Mouse (Mus musculus): ENCODE results near the gene Vmn1r188. TPM values are rescaled to one million over a fixed set of nuclear protein-coding genes. Genes with fewer than 3 reads are reported as not detected.
A peak's percentile ranks its signal among the peaks of the same experiment; 100 is the strongest.
"Not testable (repeated sequence)": the region's sequence is repeated elsewhere in the genome, so short reads cannot be mapped to it uniquely, and the experiment has no call there.

Vmn1r188 gene
- polyA plus RNA-seq, 1 experiment from 2014 or later = not detected

DNA sequence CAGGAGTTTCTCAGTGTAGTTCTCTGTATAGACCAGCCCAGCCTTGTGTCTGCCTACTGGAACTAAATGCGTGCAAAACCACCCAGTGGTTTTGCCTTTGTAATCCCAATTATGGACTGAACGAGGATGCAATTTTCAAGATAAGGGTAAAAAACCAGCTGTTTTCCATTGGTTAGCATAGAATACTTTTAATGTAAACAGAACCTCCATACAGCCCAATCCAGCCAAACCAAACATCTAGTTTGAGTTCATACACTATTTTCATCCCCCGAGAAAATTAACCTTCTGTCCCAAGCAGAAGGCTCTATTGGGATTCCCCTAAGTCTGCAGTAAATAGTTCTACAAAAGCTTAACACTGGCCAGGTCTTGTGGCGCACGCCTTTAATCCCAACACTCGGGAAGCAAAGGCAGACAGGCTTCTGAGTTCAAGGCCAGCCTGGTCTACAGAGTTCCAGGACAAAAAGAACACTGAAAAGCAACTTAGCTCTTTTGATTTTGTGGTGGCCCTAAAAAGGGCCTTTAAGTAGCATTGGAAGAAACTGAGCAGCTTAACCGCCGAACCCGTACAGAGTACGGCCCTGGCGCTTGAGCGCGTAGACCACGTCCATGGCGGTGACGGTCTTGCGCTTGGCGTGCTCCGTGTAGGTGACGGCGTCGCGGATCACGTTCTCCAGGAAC lies 43.6 kb upstream of the Vmn1r188 start:
- ChIA-PET CTCF (no interaction called here), POLR2A (interaction anchor here (0.5 kb wide), 1 partner anchor 71 kb away, joined by 3 read pairs; no protein-coding TSS in a partner anchor)
- in situ Hi-C loops (cut with MboI; ENCODE audit: low pct_unique_long_range_greater_than_20kb) = loop anchor here (5.0 to 25.0 kb wide), 4 partner anchors 328 to 1492 kb away; partner anchors contain the start of genes Hist1h2af, Hist1h4h and Zkscan3
- TF ChIP-seq CTCF (IDR thresholded peaks at IDR 0.05) = no peak
- H3K27me3 ChIP-seq = no peaks in the 10 kb centered on the region
- ATAC-seq (peak; percentile 1), DNase-seq (ENCODE audit: low read depth, low spot score) (no peak)

DNA sequence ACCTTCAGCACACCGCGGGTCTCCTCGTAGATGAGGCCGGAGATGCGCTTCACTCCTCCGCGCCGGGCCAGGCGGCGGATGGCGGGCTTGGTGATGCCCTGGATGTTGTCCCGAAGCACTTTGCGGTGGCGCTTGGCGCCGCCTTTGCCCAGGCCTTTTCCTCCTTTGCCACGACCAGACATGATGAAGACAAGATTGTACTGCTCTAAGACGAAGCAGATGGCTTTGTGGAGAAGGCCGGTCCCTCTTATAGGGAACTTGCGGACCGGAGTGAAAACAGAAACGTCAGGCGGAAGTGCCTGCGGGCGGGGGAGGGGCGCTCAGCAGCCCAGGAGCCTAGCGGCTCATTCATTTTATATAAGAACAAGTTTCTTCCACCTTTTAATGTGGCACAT lies 43.1 kb upstream of the Vmn1r188 start, which contains the start of gene Hist1h4i:
Gene Hist1h4i, minus strand, starts transcription at position 221 of the 395 bp plus-strand sequence.
- CTCF ChIA-PET = not testable (repeated sequence)
- in situ Hi-C loops (cut with MboI; ENCODE audit: low pct_unique_long_range_greater_than_20kb) = loop anchor here (5.0 to 25.0 kb wide), 4 partner anchors 329 to 1491 kb away; partner anchors contain the start of genes Hist1h2af, Hist1h4h and Zkscan3
- ATAC-seq = peak; percentile 49

DNA sequence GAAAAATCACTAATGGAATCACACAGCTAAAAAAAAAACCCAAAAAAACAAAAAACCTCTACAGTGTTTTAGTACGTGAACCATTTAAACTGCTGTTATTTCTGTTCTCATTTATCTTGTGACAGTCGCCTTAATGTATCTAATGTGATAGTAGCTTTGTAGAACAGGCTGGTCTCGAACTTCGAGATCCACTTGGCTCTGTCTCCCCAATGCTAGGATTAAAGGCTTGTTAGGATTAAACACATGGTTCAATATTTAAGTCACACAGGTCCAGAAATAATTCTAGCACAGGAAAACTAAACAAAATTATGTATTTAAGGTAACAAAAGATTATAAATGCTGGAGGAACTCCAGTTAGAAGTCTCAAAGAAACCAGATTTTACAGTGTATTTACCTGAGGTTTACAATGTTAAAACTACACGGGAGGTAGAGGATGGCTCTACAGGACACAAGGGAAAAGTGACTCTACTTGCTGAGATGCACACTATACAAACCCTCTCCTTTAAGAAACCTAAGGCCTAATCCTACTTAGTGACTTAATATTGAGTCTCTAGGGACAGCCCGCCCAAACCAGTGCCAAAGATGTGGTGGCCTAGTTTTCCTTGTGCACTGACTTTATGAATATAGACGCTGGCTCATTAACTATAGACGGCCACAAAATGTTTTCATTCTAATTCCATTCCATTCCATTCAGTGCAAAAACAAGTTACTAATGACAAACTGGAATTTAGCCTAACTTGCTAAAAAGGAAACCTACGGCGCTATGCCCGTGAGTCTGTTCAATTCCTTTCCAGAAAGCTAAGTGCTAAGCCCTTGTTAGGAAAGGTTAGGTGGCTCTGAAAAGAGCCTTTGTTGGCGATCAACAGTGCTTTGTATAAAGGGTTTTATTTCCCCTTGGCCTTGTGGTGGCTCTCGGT lies 42.3 kb upstream of the Vmn1r188 start:
- H3K27me3 ChIP-seq = no peaks in the 10 kb centered on the region
- no peak for DNase-seq (ENCODE audit: low read depth, low spot score)
- ChIA-PET POLR2A (interaction anchor here (0.5 to 0.6 kb wide), 2 partner anchors 11 to 290 kb away, joined by 4 read pairs; no protein-coding TSS in a partner anchor), CTCF (no interaction called here)
- no peak for TF ChIP-seq CTCF (IDR thresholded peaks at IDR 0.05)
- in situ Hi-C loops (cut with MboI; ENCODE audit: low pct_unique_long_range_greater_than_20kb) = loop anchor here (5.0 to 25.0 kb wide), 4 partner anchors 330 to 1490 kb away; partner anchors contain the start of genes Hist1h2af, Hist1h4h and Zkscan3
- no peak for ATAC-seq

More for the DNA sequence above, 43.1 kb upstream of the Vmn1r188 start, which contains the start of gene Hist1h4i:
- POLR2A ChIA-PET; H3K27me3 ChIP-seq; DNase-seq (ENCODE audit: low read depth, low spot score): not testable (repeated sequence)

DNA sequence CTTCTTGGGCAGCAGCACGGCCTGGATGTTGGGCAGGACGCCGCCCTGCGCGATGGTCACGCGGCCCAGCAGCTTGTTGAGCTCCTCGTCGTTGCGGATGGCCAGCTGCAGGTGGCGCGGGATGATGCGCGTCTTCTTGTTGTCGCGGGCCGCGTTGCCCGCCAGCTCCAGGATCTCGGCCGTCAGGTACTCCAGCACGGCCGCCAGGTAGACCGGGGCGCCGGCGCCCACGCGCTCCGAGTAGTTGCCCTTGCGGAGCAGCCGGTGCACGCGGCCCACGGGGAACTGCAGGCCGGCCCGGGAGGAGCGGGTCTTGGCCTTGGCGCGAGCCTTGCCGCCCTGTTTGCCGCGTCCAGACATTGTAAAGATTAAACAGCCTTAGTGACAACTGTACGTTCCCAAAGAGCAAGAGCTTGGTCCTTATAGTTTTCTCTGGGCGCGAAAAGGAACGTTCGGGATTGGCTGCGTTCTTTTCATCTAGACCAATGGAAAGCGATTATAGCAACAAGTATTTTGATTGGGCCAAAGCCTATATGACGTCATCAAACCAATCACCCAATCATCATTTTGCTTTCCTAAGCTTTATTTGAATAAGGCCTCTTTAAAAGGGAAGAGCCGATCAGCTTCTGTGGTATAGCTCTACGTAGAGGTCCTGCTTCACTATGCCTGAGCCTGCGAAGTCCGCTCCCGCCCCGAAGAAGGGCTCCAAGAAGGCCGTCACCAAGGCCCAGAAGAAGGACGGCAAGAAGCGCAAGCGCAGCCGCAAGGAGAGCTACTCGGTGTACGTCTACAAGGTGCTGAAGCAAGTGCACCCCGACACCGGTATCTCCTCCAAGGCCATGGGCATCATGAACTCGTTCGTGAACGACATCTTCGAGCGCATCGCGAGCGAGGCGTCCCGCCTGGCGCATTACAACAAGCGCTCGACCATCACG lies 41.4 kb upstream of the Vmn1r188 start, which contains the start of the genes Hist1h2ag and Hist1h2bj:
Gene Hist1h2ag, minus strand, starts transcription at position 377 of the 935 bp plus-strand sequence.
Gene Hist1h2bj, plus strand, starts transcription at position 647 of the 935 bp plus-strand sequence.
- POLR2A ChIA-PET = interaction anchor here (0.6 kb wide), 1 partner anchor 291 kb away, joined by 4 read pairs; no protein-coding TSS in a partner anchor
- CTCF ChIA-PET, H3K27me3 ChIP-seq: not testable (repeated sequence)
- in situ Hi-C loops (cut with MboI; ENCODE audit: low pct_unique_long_range_greater_than_20kb) = loop anchor here (5.0 to 25.0 kb wide), 4 partner anchors 331 to 1489 kb away; partner anchors contain the start of genes Hist1h2af, Hist1h4h and Zkscan3
- TF ChIP-seq CTCF (IDR thresholded peaks at IDR 0.05) = peak; percentile 15
- DNase-seq (ENCODE audit: low read depth, low spot score) = peak; percentile 96
- peak; percentile 83 for ATAC-seq

DNA sequence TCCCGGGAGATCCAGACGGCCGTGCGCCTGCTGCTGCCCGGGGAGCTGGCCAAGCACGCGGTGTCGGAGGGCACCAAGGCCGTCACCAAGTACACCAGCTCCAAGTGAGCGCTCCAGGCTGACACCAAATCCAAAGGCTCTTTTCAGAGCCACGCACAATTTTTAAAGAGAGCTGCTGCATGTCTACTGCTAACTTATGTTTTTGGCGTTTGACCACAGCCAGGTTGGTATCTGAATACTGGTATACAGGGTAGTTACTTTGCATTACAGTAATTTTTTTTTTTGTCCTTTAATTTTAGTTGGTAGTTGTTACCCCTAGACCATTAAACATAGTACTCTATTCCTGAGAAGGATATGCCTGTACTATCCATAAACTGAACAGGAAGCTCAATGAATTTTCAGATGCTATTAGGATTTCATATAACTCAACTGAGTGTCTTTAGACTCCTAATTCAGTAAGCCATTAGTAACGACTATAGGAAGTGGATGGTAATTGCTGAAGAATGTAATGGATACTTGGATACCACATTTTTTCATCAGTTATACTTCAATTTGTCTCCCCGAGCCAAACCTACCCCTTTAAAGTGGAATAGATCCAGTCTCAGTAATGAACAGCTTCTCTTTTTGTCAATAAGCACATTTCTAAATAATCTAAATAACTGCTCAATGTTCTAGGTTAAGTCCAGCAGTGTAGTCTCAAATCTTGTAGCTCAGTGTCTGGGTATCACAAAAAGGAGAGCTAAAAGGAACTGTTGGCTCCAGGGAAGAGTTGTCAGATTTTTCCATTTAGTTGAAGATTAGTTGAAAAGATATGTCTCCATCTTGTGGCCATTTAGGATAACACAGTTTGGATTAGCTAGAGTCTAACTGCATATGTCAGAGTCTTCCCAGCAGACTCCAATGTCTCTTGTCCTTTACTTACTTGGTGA lies 40.5 kb upstream of the Vmn1r188 start:
- CTCF ChIA-PET = interaction anchor here (0.7 to 1.8 kb wide), 9 partner anchors 9 to 1640 kb away, joined by 3 to 4 read pairs (median 3); partner anchors contain the start of genes Hist1h2ac, Hist1h2ah and Hist1h2bc
- POLR2A ChIA-PET = no interaction called here
- peak; percentile 20 for ATAC-seq
- TF ChIP-seq CTCF (IDR thresholded peaks at IDR 0.05) = peak; percentile 54
- in situ Hi-C loops (cut with MboI; ENCODE audit: low pct_unique_long_range_greater_than_20kb) = loop anchor here (5.0 to 25.0 kb wide), 4 partner anchors 331 to 1489 kb away; partner anchors contain the start of genes Hist1h2af, Hist1h4h and Zkscan3
- no peaks in the 10 kb centered on the region for H3K27me3 ChIP-seq
- no peak for DNase-seq (ENCODE audit: low read depth, low spot score)

DNA sequence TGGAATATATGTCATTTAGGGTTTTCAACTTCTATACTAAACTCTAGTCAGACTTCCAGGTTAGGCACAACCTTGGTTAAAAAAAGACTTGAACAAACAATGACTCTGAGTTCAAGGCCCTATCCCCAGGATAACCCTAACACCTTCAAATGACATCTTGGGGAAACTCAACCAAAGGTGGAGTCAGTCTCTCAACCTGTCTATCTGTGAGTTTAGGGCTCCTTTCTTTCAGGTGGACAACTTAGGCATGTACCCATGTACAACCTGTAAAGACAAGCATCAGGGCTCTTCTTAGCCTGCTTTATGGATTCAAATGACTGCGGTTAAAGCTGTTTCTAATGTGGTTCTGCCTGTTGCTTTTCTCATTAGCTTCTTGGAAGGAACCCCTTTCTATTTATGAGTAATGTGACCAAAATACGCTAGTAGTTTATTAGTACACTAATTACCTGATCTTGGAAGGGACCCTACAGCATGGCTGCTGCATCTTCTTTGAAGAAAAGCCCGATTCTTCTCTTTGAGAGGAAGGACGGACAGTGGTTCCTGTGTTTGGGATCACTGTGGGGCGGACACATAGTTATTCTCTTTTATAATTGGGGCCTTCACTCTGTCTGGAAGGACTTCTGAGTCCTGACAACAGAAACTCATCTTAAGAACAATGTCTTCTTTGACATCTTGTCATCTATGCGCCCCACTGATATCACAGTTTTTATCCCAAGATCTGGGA lies 39.6 kb upstream of the Vmn1r188 start:
- CTCF ChIA-PET = interaction anchor here (0.9 to 1.8 kb wide), 7 partner anchors 10 to 1639 kb away, joined by 3 to 4 read pairs (median 3); partner anchors contain the start of genes Hist1h2ac, Hist1h2ah and Hist1h2bc
- TF ChIP-seq CTCF (IDR thresholded peaks at IDR 0.05) = no peak
- ATAC-seq (no peak), DNase-seq (ENCODE audit: low read depth, low spot score) (no peak)
- POLR2A ChIA-PET = no interaction called here
- in situ Hi-C loops (cut with MboI; ENCODE audit: low pct_unique_long_range_greater_than_20kb) = loop anchor here (5.0 to 25.0 kb wide), 5 partner anchors 332 to 1488 kb away; partner anchors contain the start of genes Hist1h2af, Hist1h4h and Zkscan3
- H3K27me3 ChIP-seq = no peaks in the 10 kb centered on the region

DNA sequence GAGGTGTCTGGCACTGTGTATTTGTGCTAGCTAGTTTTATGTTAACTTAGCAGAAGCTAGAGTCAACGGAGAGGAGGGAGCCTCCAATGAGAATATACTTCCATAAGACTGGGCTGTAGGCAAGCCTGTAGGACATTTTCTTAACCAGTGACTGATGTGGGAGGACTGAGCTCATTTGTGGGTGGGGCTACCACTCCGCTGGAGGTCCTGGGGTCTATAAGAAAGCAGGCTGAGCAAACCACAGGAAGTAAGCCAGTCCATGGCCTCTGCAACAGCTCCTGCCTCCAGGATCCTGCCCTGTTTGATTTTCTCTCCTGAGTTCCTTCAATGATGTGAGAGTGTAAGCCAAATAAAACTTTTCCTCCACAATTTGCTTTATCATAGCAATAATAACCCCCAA lies 38.9 kb upstream of the Vmn1r188 start:
- H3K27me3 ChIP-seq = no peaks in the 10 kb centered on the region
- in situ Hi-C loops (cut with MboI; ENCODE audit: low pct_unique_long_range_greater_than_20kb) = loop anchor here (5.0 to 25.0 kb wide), 2 partner anchors 633 to 1382 kb away; partner anchors contain the start of gene Zkscan3
- ATAC-seq = no peak
- DNase-seq (ENCODE audit: low read depth, low spot score) = no peak
- ChIA-PET POLR2A (no interaction called here), CTCF (interaction anchor here (1.8 kb wide), 1 partner anchor 1484 kb away, joined by 4 read pairs; no protein-coding TSS in a partner anchor)
- TF ChIP-seq CTCF (IDR thresholded peaks at IDR 0.05) = no peak

DNA sequence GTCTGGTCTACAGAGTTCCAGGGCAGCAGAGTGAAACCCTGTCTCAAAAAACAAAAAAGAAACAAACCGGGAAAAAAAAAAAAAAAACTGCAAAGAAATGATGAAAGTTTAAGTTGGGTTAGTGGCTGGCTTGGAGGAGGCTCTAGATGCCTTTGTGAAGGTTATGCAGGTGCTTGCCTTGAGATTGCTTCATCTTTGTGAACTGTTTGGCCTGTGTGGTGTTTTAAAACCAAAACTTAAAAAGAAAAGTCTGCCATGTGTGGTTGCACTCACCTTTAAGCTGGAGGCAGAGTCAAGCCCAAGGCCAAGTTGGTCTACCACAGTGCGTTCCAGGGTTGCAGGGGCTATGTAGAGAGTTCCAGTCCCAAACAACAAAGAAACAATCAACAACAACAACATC lies 35.2 kb upstream of the Vmn1r188 start:
- POLR2A ChIA-PET = no interaction called here
- CTCF ChIA-PET = no interaction called here
- in situ Hi-C loops (cut with MboI; ENCODE audit: low pct_unique_long_range_greater_than_20kb) = loop anchor here (5.0 to 25.0 kb wide), 2 partner anchors 637 to 1378 kb away; partner anchors contain the start of gene Zkscan3

More for the DNA sequence above, 35.2 kb upstream of the Vmn1r188 start:
- no peak for DNase-seq (ENCODE audit: low read depth, low spot score)
- no peak for ATAC-seq
- H3K27me3 ChIP-seq = no peaks in the 10 kb centered on the region
- no peak for TF ChIP-seq CTCF (IDR thresholded peaks at IDR 0.05)
